Mouse (Mus musculus): ENCODE measurements at regions not wholly inside any gene's neighbourhood (a gene's known extent, or its start where the extent isn't known, plus 50 kb on each side); places are given as distances from the start of the nearest gene placed in this dataset.

- TF ChIP-seq CTCF (IDR thresholded peaks at IDR 0.05; ENCODE audit: borderline replicate concordance, extremely low read depth, insufficient read depth, insufficient read length) = no peak
- no peak for TF ChIP-seq POLR2A (IDR thresholded peaks at IDR 0.05; ENCODE audit: borderline replicate concordance, extremely low read depth, insufficient read depth, insufficient read length, poor library complexity, severe bottlenecking)
- no peak for DNase-seq (ENCODE audit: low read depth)
Measured at GRCm38 (mm10) chr4:153876954-153877642, 79.9 kb upstream of the A430005L14Rik start.

DNA sequence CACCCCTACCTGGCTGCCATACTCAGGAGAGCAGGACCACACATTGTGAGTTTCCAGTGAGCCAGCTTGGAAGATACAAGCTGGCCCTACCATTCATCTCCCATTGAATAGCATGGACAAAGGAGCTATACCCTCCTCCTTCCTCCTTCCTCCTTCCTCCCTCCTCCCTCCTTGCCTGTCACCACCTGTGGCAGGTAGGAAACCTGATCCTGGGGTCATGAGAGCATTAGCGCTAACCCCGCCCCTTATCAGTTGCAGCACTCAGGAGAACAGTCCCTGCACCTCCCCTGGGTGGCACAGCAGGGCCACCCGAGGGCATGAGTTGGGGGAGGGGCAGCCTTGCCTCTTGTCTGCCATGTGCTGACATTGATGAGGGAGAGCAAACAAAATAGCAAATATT, 74.0 kb upstream of the A430005L14Rik start:
- no peak for TF ChIP-seq CTCF (IDR thresholded peaks at IDR 0.05; ENCODE audit: borderline replicate concordance, extremely low read depth, insufficient read depth, insufficient read length)
- TF ChIP-seq POLR2A (IDR thresholded peaks at IDR 0.05; ENCODE audit: borderline replicate concordance, extremely low read depth, insufficient read depth, insufficient read length, poor library complexity, severe bottlenecking) = no peak
- DNase-seq (ENCODE audit: low read depth) = no peak

DNA sequence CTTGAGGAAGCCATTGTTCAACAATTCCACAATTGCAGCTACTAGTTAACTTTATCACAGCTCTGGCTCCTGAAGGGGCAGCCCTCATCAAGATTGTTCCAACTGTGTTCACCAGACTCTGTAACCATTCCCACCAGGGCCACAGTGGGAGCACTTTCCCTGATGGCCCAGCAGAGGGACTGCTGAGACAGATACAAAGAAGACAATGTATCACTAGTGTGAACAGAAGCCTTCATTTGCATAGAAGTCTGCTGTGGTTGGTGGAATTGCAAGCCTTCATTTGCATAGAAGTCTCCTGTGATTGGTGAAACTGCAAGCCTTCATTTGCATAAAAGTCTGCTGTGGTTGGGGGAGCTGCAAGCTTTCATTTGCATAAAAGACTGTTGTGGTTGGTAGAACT, 73.0 kb upstream of the A430005L14Rik start:
- TF ChIP-seq POLR2A (IDR thresholded peaks at IDR 0.05; ENCODE audit: borderline replicate concordance, extremely low read depth, insufficient read depth, insufficient read length, poor library complexity, severe bottlenecking) (no peak), CTCF (IDR thresholded peaks at IDR 0.05; ENCODE audit: borderline replicate concordance, extremely low read depth, insufficient read depth, insufficient read length) (0 out of 2 replicates have a peak, but pooled peaks have one; percentile 1)
- peak; percentile 35 for DNase-seq (ENCODE audit: low read depth)

- TF ChIP-seq CTCF (IDR thresholded peaks at IDR 0.05; ENCODE audit: borderline replicate concordance, extremely low read depth, insufficient read depth, insufficient read length) = no peak
- peak; percentile 75 for DNase-seq (ENCODE audit: low read depth)
Measured at GRCm38 (mm10) chr4:153885836-153886235, 71.2 kb upstream of the A430005L14Rik start.

- no peak for TF ChIP-seq CTCF (IDR thresholded peaks at IDR 0.05; ENCODE audit: borderline replicate concordance, extremely low read depth, insufficient read depth, insufficient read length)
- TF ChIP-seq POLR2A (IDR thresholded peaks at IDR 0.05; ENCODE audit: borderline replicate concordance, extremely low read depth, insufficient read depth, insufficient read length, poor library complexity, severe bottlenecking) = no peak
Measured at GRCm38 (mm10) chr4:153890130-153890529, 66.9 kb upstream of the A430005L14Rik start.

GRCm38 (mm10) chr4:153899721-153900120, 57.3 kb upstream of the A430005L14Rik start:
- no peak for DNase-seq (ENCODE audit: low read depth)
- TF ChIP-seq POLR2A (IDR thresholded peaks at IDR 0.05; ENCODE audit: borderline replicate concordance, extremely low read depth, insufficient read depth, insufficient read length, poor library complexity, severe bottlenecking) (no peak), CTCF (IDR thresholded peaks at IDR 0.05; ENCODE audit: borderline replicate concordance, extremely low read depth, insufficient read depth, insufficient read length) (no peak)

More at GRCm38 (mm10) chr4:153890130-153890529, 66.9 kb upstream of the A430005L14Rik start:
- no peak for DNase-seq (ENCODE audit: low read depth)

GRCm38 (mm10) chr4:153905076-153905475, 52.0 kb upstream of the A430005L14Rik start:
- TF ChIP-seq POLR2A (IDR thresholded peaks at IDR 0.05; ENCODE audit: borderline replicate concordance, extremely low read depth, insufficient read depth, insufficient read length, poor library complexity, severe bottlenecking) (no peak), CTCF (IDR thresholded peaks at IDR 0.05; ENCODE audit: borderline replicate concordance, extremely low read depth, insufficient read depth, insufficient read length) (no peak)
- DNase-seq (ENCODE audit: low read depth) = no peak

GRCm38 (mm10) chr4:153905511-153905910, 51.5 kb upstream of the A430005L14Rik start:
- no peak for DNase-seq (ENCODE audit: low read depth)
- no peak for TF ChIP-seq POLR2A (IDR thresholded peaks at IDR 0.05; ENCODE audit: borderline replicate concordance, extremely low read depth, insufficient read depth, insufficient read length, poor library complexity, severe bottlenecking)
- TF ChIP-seq CTCF (IDR thresholded peaks at IDR 0.05; ENCODE audit: borderline replicate concordance, extremely low read depth, insufficient read depth, insufficient read length) = no peak

Data from brain, embryonic 14.5 days (tissue).